Mouse (Mus musculus) spleen, adult 2 months (tissue): ENCODE data around the gene Pde3a.

ENCODE experiments used
- CTCF ChIP-seq: fragments of 200-500 bp; IDR thresholded peaks from 2 replicates; pipeline ENCODE4 v1.5.1; 2011; ENCODE audit warnings: mild to moderate bottlenecking, inconsistent platforms; ENCODE audit not compliant: insufficient read depth, insufficient read length, insufficient replicate concordance; ENCODE audit errors: extremely low read depth
- POLR2A ChIP-seq: fragments of 200-500 bp; IDR thresholded peaks from 2 replicates; pipeline ENCODE4 v1.6.1; 2011; ENCODE audit warnings: low read depth, low read length, inconsistent platforms

DNA sequence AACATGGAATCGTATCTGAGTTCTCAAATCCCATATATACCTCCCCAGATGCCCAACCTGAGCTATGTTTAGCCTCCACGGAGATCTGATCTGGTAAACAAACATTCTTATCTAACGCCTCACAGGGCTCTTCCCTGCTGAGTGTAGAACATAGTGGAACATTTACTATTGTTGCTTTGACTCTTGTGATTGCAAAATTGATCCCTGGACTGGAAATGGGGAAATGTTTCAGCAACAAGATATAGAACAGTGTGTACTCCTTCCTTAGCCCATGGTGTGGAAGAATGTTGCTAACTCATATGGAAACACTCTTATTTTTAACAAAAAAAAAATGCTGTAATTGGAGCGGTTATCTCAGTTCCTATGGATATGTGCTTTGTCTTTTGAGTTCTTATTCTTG, 98.8 kb downstream of the Pde3a start:
- TF ChIP-seq CTCF (no peak), POLR2A (no peak)
